In the genomic region with DNA sequence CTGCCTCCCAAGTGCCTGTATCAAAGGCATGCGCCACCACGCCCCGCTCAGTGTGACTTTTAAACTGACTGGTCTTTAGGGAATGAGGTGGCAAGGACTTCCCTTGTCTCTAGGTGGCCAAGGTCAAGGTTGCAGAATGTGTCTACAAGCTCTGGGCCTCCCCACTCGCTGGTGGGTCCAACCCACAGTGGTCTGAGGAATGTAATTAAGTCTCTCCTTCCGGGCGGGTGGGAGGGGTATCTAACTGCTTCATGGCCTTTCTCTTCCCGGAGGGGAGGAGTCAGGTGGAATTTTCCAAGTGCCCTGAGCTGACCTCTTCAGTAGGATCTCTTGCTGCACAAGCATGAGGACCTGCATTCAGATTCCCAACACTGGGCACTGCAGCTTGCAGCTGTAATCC, we compare ENCODE assay signal across 26 mouse cellular contexts. TPM values are rescaled to one million over a fixed set of nuclear protein-coding genes. Genes with fewer than 3 reads are reported as not detected.
DNase-seq lines count a peak whose midpoint lies in the region; ATAC-seq lines count a peak whose summit lies in the region.
"Had no signal": no experiment of that assay in that cellular context is flagged by ENCODE, and none has a peak within 500 bp of the region (broad histone marks: within the 10 kb centered on the region; RNA-seq: fewer than 3 reads in every experiment).

No protein-coding gene starts in this region.

- H3K4me2 ChIP-seq in hindbrain, embryonic 16.5 days (ENCODE audit: low read length) = no peak overlapping the region
- H3K4me2 ChIP-seq: forebrain, embryonic 15.5 days; limb, embryonic 12.5 days; liver, embryonic 11.5 days; midbrain, embryonic 11.5 days had no signal

- H3K4me1 ChIP-seq in hindbrain, embryonic 16.5 days (ENCODE audit: control insufficient read depth, insufficient read depth, low read depth, low read length) = no peaks in the 10 kb centered on the region; the same call in 1 of the 2 replicates

- no peak for ATAC-seq in granulocyte monocyte progenitor cell, adult 5-6 weeks (replicated peaks; ENCODE audit: poor library complexity, severe bottlenecking)
- no peak for ATAC-seq in hindbrain, embryonic 16.5 days
- ATAC-seq: CD4-positive, CD25-positive, alpha-beta regulatory T cell, adult 4 months; forebrain, embryonic 15.5 days; lung, postnatal 0 days had no signal

- 82% methylated on average over 7 of the region's 7 CpGs for WGBS in hindbrain, embryonic 16.5 days

- no peak overlapping the region for H3K9ac ChIP-seq in hindbrain, embryonic 16.5 days (ENCODE audit: low read depth, low read length)
- H3K9ac ChIP-seq: forebrain, embryonic 15.5 days; limb, embryonic 12.5 days; liver, postnatal 0 days had no signal

- H3K27me3 ChIP-seq in hindbrain, embryonic 16.5 days (replicated peaks; ENCODE audit: control insufficient read depth, insufficient read depth, low read length) = no peaks in the 10 kb centered on the region
- H3K27me3 ChIP-seq: forebrain, embryonic 15.5 days; limb, embryonic 12.5 days had no signal

- H3K9me3 ChIP-seq in hindbrain, embryonic 16.5 days (ENCODE audit: control insufficient read depth, low read length) = no peaks in the 10 kb centered on the region
- H3K9me3 ChIP-seq: embryonic facial prominence, embryonic 10.5 days; forebrain, embryonic 15.5 days; limb, embryonic 12.5 days had no signal

- H3K27ac ChIP-seq in hindbrain, embryonic 16.5 days (ENCODE audit: low read depth, low read length) = no peak overlapping the region
- H3K27ac ChIP-seq: embryonic facial prominence, embryonic 10.5 days; forebrain, embryonic 15.5 days; limb, embryonic 12.5 days had no signal

- no peaks in the 10 kb centered on the region for H3K36me3 ChIP-seq in hindbrain, embryonic 16.5 days (ENCODE audit: control insufficient read depth, insufficient read depth, low read length)
- H3K36me3 ChIP-seq: embryonic facial prominence, embryonic 10.5 days; forebrain, embryonic 15.5 days; limb, embryonic 12.5 days had no signal

- H3K4me3 ChIP-seq in hindbrain, embryonic 16.5 days (ENCODE audit: low read length) = no peak overlapping the region
- H3K4me3 ChIP-seq: embryonic facial prominence, embryonic 10.5 days; forebrain, embryonic 15.5 days; limb, embryonic 12.5 days had no signal

- peak; percentile 87 for DNase-seq in heart, adult 11 months
- no peak for DNase-seq in heart, postnatal 4 days
- DNase-seq in lung, postnatal 36 days = peak; percentile 6
- no peak for DNase-seq in lung, postnatal 4 days
- DNase-seq in kidney, postnatal 10 days = peak; percentile 37
- DNase-seq in testis, postnatal 10 days (ENCODE audit: low spot score) = no peak
- DNase-seq: adrenal gland, adult 8-10 months; cerebellum, adult 9-10 months; gastrocnemius, postnatal 14 days; layer of hippocampus, postnatal 36 days; liver, postnatal 0 days; thymus, postnatal 14 days had no signal

RNA-seq across cellular contexts. Expression of a gene that starts 5.1 kb away (rescaled TPM):
- 10 to 100 TPM; 15.1 to 17.2 TPM for total RNA-seq in heart, postnatal 4 days (2021)
- total RNA-seq in granulocyte monocyte progenitor cell, adult 5-6 weeks (2014; fragmentation: Nextera tagmentation) = 8.5 and 25.0 TPM in 2 replicates
- total RNA-seq in granulocyte monocyte progenitor cell, adult 5-6 weeks (2017) = 23.5 and 26.0 TPM in 2 replicates
- polyA plus RNA-seq in hindbrain, embryonic 16.5 days (2015; fragmentation: Nextera tagmentation; extraction: Ambion mirVana) = 2.2 and 4.2 TPM in 2 replicates

RNA-seq across cellular contexts. Expression of a gene that starts 17.3 kb away (rescaled TPM):
- total RNA-seq in heart, postnatal 4 days (2021) = not detected
- total RNA-seq in granulocyte monocyte progenitor cell, adult 5-6 weeks (2014; fragmentation: Nextera tagmentation) = not detected in 2 replicates
- total RNA-seq in granulocyte monocyte progenitor cell, adult 5-6 weeks (2017) = not detected in 2 replicates
- polyA plus RNA-seq in hindbrain, embryonic 16.5 days (2015; fragmentation: Nextera tagmentation; extraction: Ambion mirVana) = 0.89 and 1.2 TPM in 2 replicates
- total RNA-seq: adrenal gland, adult 8-10 months; common myeloid progenitor, adult 5-6 weeks; gastrocnemius, postnatal 14 days; megakaryocyte progenitor cell, adult 5-6 weeks had no signal
- polyA plus RNA-seq: CD4-positive, CD25-positive, alpha-beta regulatory T cell, adult 4 months; embryonic facial prominence, embryonic 10.5 days; heart, postnatal 0 days; limb, embryonic 12.5 days; liver, embryonic 11.5 days; liver, postnatal 0 days; lung, postnatal 0 days; midbrain, embryonic 11.5 days; spleen, adult 2 months; testis, adult 2 months had no signal

RNA-seq across cellular contexts. Expression of a gene that starts 43.1 kb away (rescaled TPM):
- 10 to 100 TPM; 15.5 to 16.4 TPM for total RNA-seq in heart, postnatal 4 days (2021)
- 15.4 and 16.6 TPM in 2 replicates for total RNA-seq in granulocyte monocyte progenitor cell, adult 5-6 weeks (2014; fragmentation: Nextera tagmentation)
- total RNA-seq in granulocyte monocyte progenitor cell, adult 5-6 weeks (2017) = 7.8 and 10.7 TPM in 2 replicates
- polyA plus RNA-seq in hindbrain, embryonic 16.5 days (2015; fragmentation: Nextera tagmentation; extraction: Ambion mirVana) = 25.1 and 26.4 TPM in 2 replicates

Comparison
In these comparisons a context has a peak if more than half of its experiments do, and no peak if none do; other contexts are left out.
1. DNase-seq: peak in heart, adult 11 months (single experiment), lung, postnatal 36 days (single experiment) and kidney, postnatal 10 days (single experiment); none in heart, postnatal 4 days (single experiment), lung, postnatal 4 days (0 of 2) and testis, postnatal 10 days (single experiment).